Mouse (Mus musculus): Measurements from ENCODE around the gene Akap1.
"Not testable (repeated sequence)": the region's sequence is repeated elsewhere in the genome, so short reads cannot be mapped to it uniquely, and the experiment has no call there.

DNA sequence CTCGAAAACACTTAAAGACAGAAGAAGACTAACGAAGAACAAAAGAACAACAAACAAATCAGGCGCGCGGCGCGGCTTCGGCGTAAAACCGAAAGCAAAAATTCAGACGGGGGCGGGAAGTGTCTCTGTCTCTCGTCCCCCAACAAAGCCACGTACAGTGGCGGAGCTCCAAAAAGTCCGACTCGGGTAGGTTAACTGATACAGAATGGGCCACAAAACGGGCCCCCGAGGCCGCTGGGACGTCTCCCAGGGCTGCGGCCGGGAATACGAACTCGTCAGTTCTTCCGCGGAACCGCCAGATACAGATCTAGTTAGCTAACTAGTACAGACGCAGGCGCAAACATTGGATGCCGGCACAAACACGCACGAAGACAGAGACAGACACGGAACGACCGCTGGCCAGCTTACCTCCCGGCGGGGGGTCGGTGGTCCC lies 31.4 kb upstream of the Akap1 start:
- TF ChIP-seq POLR2A (IDR thresholded peaks at IDR 0.05; ENCODE audit: control insufficient read depth, extremely low read depth, insufficient read depth, low read length, poor library complexity); CTCF (IDR thresholded peaks at IDR 0.05; ENCODE audit: borderline replicate concordance, control insufficient read depth, extremely low read depth, insufficient read depth, low read length, poor library complexity): not testable (repeated sequence)
